Mouse (Mus musculus) liver, adult 2 months (tissue): ENCODE data around the gene Lax1.

Experiments used
- CTCF ChIP-seq: fragments of 200-500 bp; IDR thresholded peaks from 2 replicates; pipeline ENCODE4 v1.5.1; 2011; ENCODE audit warnings: low read depth, low read length, control low read depth
- POLR2A ChIP-seq: fragments of 200-500 bp; IDR thresholded peaks from 2 replicates; pipeline ENCODE4 v1.6.1; 2011; ENCODE audit warnings: low read length, control low read depth; ENCODE audit not compliant: insufficient read depth; ENCODE audit errors: extremely low read depth

- TF ChIP-seq CTCF (no peak), POLR2A (no peak)
Measured at GRCm38 (mm10) chr1:133641163-133641562, 48.7 kb downstream of the Lax1 start.
